Mouse (Mus musculus) forebrain, embryonic 11.5 days (tissue): ENCODE results near the gene Cdh23. TPM values are rescaled to one million over a fixed set of nuclear protein-coding genes. Genes with fewer than 3 reads are reported as not detected.
A peak's percentile ranks its signal among the peaks of the same experiment; 100 is the strongest.

ENCODE experiments used
- ATAC-seq: fragments of 200-750 bp; cut with Nextera tagmentation; replicated peaks from 2 replicates; pipeline ENCODE4 v1.8.0; 2017; ENCODE audit warnings: moderate TSS enrichment; ENCODE audit not compliant: low FRiP score
- DNase-seq: peaks from one replicate; pipeline ENCODE4 v3.0.0-alpha.2; 2017; ENCODE audit warnings: low spot score
- H3K27ac ChIP-seq: fragments of 300-500 bp; sonication (generic); 2 replicates; pipeline ENCODE4 v1.5.1; 2014; ENCODE audit warnings: low read depth, low read length
- H3K27me3 ChIP-seq: fragments of 300-500 bp; sonication (generic); 2 replicates; pipeline ENCODE4 v1.6.1; 2014; ENCODE audit warnings: mild to moderate bottlenecking, low read length, mixed read lengths; ENCODE audit not compliant: control insufficient read depth, insufficient read depth
- H3K36me3 ChIP-seq: fragments of 300-500 bp; sonication (generic); 2 replicates; pipeline ENCODE4 v1.6.1; 2014; ENCODE audit warnings: mild to moderate bottlenecking, low read length, moderate library complexity, mixed read lengths; ENCODE audit not compliant: control insufficient read depth, insufficient read depth
- H3K4me1 ChIP-seq: fragments of 300-500 bp; sonication (generic); replicated peaks from 2 replicates; pipeline ENCODE4 v1.6.1; 2014; ENCODE audit warnings: low read length, mixed read lengths; ENCODE audit not compliant: control insufficient read depth, insufficient read depth
- H3K4me2 ChIP-seq: fragments of 300-500 bp; sonication (generic); 2 replicates; pipeline ENCODE4 v1.6.1; 2014; ENCODE audit warnings: low read depth, mild to moderate bottlenecking, low read length, moderate library complexity, mixed read lengths; ENCODE audit not compliant: severe bottlenecking
- H3K4me3 ChIP-seq: fragments of 300-500 bp; sonication (generic); 2 replicates; pipeline ENCODE4 v1.5.1; 2014; ENCODE audit warnings: low read depth, low read length
- H3K9ac ChIP-seq: fragments of 300-500 bp; sonication (generic); 2 replicates; pipeline ENCODE4 v1.6.1; 2014; ENCODE audit warnings: low read length
- H3K9me3 ChIP-seq: fragments of 300-500 bp; sonication (generic); 2 replicates; pipeline ENCODE4 v1.6.1; 2016; ENCODE audit warnings: low read length, mixed read lengths; ENCODE audit not compliant: control insufficient read depth
- WGBS: fragments of 180-500 bp; shearing (Covaris S2); extraction: QIAGEN DNeasy Blood & Tissue Kit; methylation state at CpG from one replicate; pipeline ENCODE4 v1.1.7; 2014; 5-methylcytosine and 5-hydroxymethylcytosine counted together
- polyA plus RNA-seq: library from polyadenylated mRNA; unstranded; fragments of >200 nt; fragmentation: Nextera tagmentation; extraction: Ambion mirVana; gene quantifications from 2 replicates; pipeline ENCODE4 v1.2.1, GENCODE M21; 2014

Gene Cdh23
- polyA plus RNA-seq, 1 experiment from 2014 or later, result 0.36 TPM

GRCm38 (mm10) chr10:60295356-60295755 lies 400.9 kb downstream of the Cdh23 start:
- Histone ChIP-seq H3K4me2 (no peak overlapping the region), H3K4me3 (no peak overlapping the region), H3K9me3 (no peaks in the 10 kb centered on the region), H3K27ac (no peak overlapping the region), H3K4me1 (no peaks in the 10 kb centered on the region), H3K36me3 (peaks cover 14% of the 10 kb centered on the region), H3K27me3 (no peaks in the 10 kb centered on the region), H3K9ac (no peak overlapping the region)
- no peak for ATAC-seq
- WGBS, result 96% methylated on average over 3 of the region's 3 CpGs
- DNase-seq, result no peak

- H3K4me1 ChIP-seq, result no peaks in the 10 kb centered on the region
- no peak overlapping the region for H3K9ac ChIP-seq
- H3K36me3 ChIP-seq, result peaks cover 14% of the 10 kb centered on the region
- no peak for DNase-seq
- 90% methylated on average over 7 of the region's 7 CpGs for WGBS
- ATAC-seq, result no peak
- H3K27ac ChIP-seq, result no peak overlapping the region
- no peak overlapping the region for H3K4me2 ChIP-seq
- no peak overlapping the region for H3K4me3 ChIP-seq
- H3K27me3 ChIP-seq, result no peaks in the 10 kb centered on the region
- no peaks in the 10 kb centered on the region for H3K9me3 ChIP-seq
These were observed 401.7 kb downstream of the Cdh23 start for GRCm38 (mm10) chr10:60294621-60295020.

GRCm38 (mm10) chr10:60292209-60292608 lies 404.1 kb downstream of the Cdh23 start:
- Histone ChIP-seq H3K4me2 (no peak overlapping the region), H3K4me1 (0 out of 2 replicates have a peak, but pooled peaks cover 1% of the 10 kb centered on the region), H3K9ac (no peak overlapping the region), H3K4me3 (no peak overlapping the region), H3K9me3 (no peaks in the 10 kb centered on the region), H3K36me3 (peaks cover 10% of the 10 kb centered on the region; the same call in 1 of the 2 replicates), H3K27me3 (no peaks in the 10 kb centered on the region), H3K27ac (no peak overlapping the region)
- no peak for ATAC-seq
- 96% methylated on average over 8 of the region's 8 CpGs for WGBS
- no peak for DNase-seq

- Histone ChIP-seq H3K27ac (no peak overlapping the region), H3K4me1 (peaks cover 10% of the 10 kb centered on the region), H3K27me3 (no peaks in the 10 kb centered on the region), H3K9me3 (no peaks in the 10 kb centered on the region), H3K36me3 (peaks cover 10% of the 10 kb centered on the region; the same call in 1 of the 2 replicates), H3K4me3 (no peak overlapping the region), H3K9ac (no peak overlapping the region), H3K4me2 (no peak overlapping the region)
- DNase-seq, result no peak
- WGBS, result 89% methylated on average over 8 of the region's 8 CpGs
- no peak for ATAC-seq
These were observed 405.6 kb downstream of the Cdh23 start for GRCm38 (mm10) chr10:60290739-60291110.

- Histone ChIP-seq H3K27me3 (no peaks in the 10 kb centered on the region), H3K4me2 (no peak overlapping the region), H3K4me3 (no peak overlapping the region), H3K9me3 (no peaks in the 10 kb centered on the region), H3K27ac (no peak overlapping the region), H3K36me3 (peaks cover 4% of the 10 kb centered on the region; the same call in 1 of the 2 replicates), H3K9ac (no peak overlapping the region), H3K4me1 (peaks cover 14% of the 10 kb centered on the region)
- DNase-seq, result no peak
- ATAC-seq, result no peak
- 73% methylated on average over 7 of the region's 7 CpGs for WGBS
These were observed 406.1 kb downstream of the Cdh23 start for GRCm38 (mm10) chr10:60290026-60290738.

- H3K27me3 ChIP-seq, result no peaks in the 10 kb centered on the region
- DNase-seq (no peak), ATAC-seq (no peak)
- H3K9me3 ChIP-seq, result no peaks in the 10 kb centered on the region
- no peak overlapping the region for H3K4me3 ChIP-seq
- H3K27ac ChIP-seq, result no peak overlapping the region
- WGBS, result 92% methylated on average over 8 of the region's 8 CpGs
- 0 out of 2 replicates have a peak, but pooled peaks cover 4% of the 10 kb centered on the region for H3K36me3 ChIP-seq
- peaks cover 21% of the 10 kb centered on the region for H3K4me1 ChIP-seq
- no peak overlapping the region for H3K9ac ChIP-seq
- no peak overlapping the region for H3K4me2 ChIP-seq
These were observed 407.1 kb downstream of the Cdh23 start for GRCm38 (mm10) chr10:60289216-60289615.

- peaks cover 26% of the 10 kb centered on the region for H3K4me1 ChIP-seq
- no peaks in the 10 kb centered on the region for H3K27me3 ChIP-seq
- no peak for ATAC-seq
These were observed 408.6 kb downstream of the Cdh23 start for GRCm38 (mm10) chr10:60287726-60288125.

GRCm38 (mm10) chr10:60287161-60287560 lies 409.1 kb downstream of the Cdh23 start:
- Histone ChIP-seq H3K9ac (no peak overlapping the region), H3K4me2 (no peak overlapping the region), H3K27me3 (no peaks in the 10 kb centered on the region), H3K36me3 (no peaks in the 10 kb centered on the region), H3K9me3 (no peaks in the 10 kb centered on the region), H3K4me1 (peaks cover 28% of the 10 kb centered on the region), H3K4me3 (no peak overlapping the region), H3K27ac (no peak overlapping the region)
- 87% methylated on average over 4 of the region's 4 CpGs for WGBS
- DNase-seq (no peak), ATAC-seq (no peak)

More at GRCm38 (mm10) chr10:60287726-60288125, 408.6 kb downstream of the Cdh23 start:
- WGBS, result 90% methylated on average over 2 of the region's 2 CpGs
- no peaks in the 10 kb centered on the region for H3K36me3 ChIP-seq
- H3K27ac ChIP-seq, result no peak overlapping the region
- no peak overlapping the region for H3K9ac ChIP-seq
- H3K4me3 ChIP-seq, result no peak overlapping the region
- DNase-seq, result no peak
- H3K4me2 ChIP-seq, result no peak overlapping the region
- no peaks in the 10 kb centered on the region for H3K9me3 ChIP-seq

GRCm38 (mm10) chr10:60286546-60286945 lies 409.7 kb downstream of the Cdh23 start:
- ATAC-seq, result no peak
- Histone ChIP-seq H3K4me1 (peaks cover 30% of the 10 kb centered on the region), H3K9me3 (no peaks in the 10 kb centered on the region), H3K36me3 (no peaks in the 10 kb centered on the region), H3K27me3 (no peaks in the 10 kb centered on the region), H3K4me2 (no peak overlapping the region), H3K9ac (no peak overlapping the region), H3K4me3 (no peak overlapping the region), H3K27ac (peak overlapping the region; percentile 73)
- 92% methylated on average over 7 of the region's 7 CpGs for WGBS
- DNase-seq, result no peak
